Mouse (Mus musculus) midbrain, embryonic 15.5 days (tissue): Measurements from ENCODE around the gene Tspo2. TPM values are rescaled to one million over a fixed set of nuclear protein-coding genes. Genes with fewer than 3 reads are reported as not detected.

ENCODE experiments used
- ATAC-seq: fragments of 200-750 bp; cut with Nextera tagmentation; replicated peaks from 2 replicates; pipeline ENCODE4 v1.8.0; 2017; ENCODE audit warnings: moderate TSS enrichment
- H3K27ac ChIP-seq: fragments of 300-500 bp; sonication (generic); 2 replicates; pipeline ENCODE4 v1.5.1; 2015; ENCODE audit warnings: mild to moderate bottlenecking, inconsistent platforms
- H3K27me3 ChIP-seq: fragments of 300-500 bp; sonication (generic); replicated peaks from 2 replicates; pipeline ENCODE4 v1.6.1; 2015; ENCODE audit warnings: inconsistent platforms
- H3K36me3 ChIP-seq: fragments of 300-500 bp; sonication (generic); replicated peaks from 2 replicates; pipeline ENCODE4 v1.6.1; 2015; ENCODE audit warnings: inconsistent platforms
- H3K4me1 ChIP-seq: fragments of 300-500 bp; sonication (generic); 2 replicates; pipeline ENCODE4 v1.6.1; 2015; ENCODE audit warnings: inconsistent platforms
- H3K4me2 ChIP-seq: fragments of 300-500 bp; sonication (generic); 2 replicates; pipeline ENCODE4 v1.6.1; 2015; ENCODE audit warnings: inconsistent platforms, mild to moderate bottlenecking, moderate library complexity
- H3K4me3 ChIP-seq: fragments of 300-500 bp; sonication (generic); 2 replicates; pipeline ENCODE4 v1.5.1; 2015; ENCODE audit warnings: mild to moderate bottlenecking, inconsistent platforms
- H3K9ac ChIP-seq: fragments of 300-500 bp; sonication (generic); 2 replicates; pipeline ENCODE4 v1.6.1; 2015; ENCODE audit warnings: mild to moderate bottlenecking, inconsistent platforms
- H3K9me3 ChIP-seq: fragments of 300-500 bp; sonication (generic); 2 replicates; pipeline ENCODE4 v1.6.1; 2016; ENCODE audit warnings: inconsistent platforms
- WGBS: fragments of 180-500 bp; shearing (Covaris S2); methylation state at CpG from one replicate; pipeline ENCODE4 v1.1.7; 2015; ENCODE audit warnings: mixed read lengths; 5-methylcytosine and 5-hydroxymethylcytosine counted together
- polyA plus RNA-seq: library from polyadenylated mRNA; unstranded; fragments of >200 nt; fragmentation: Nextera tagmentation; extraction: Ambion mirVana; gene quantifications from 2 replicates; pipeline ENCODE4 v1.2.1, GENCODE M21; 2015

Tspo2 gene
- polyA plus RNA-seq, 1 experiment from 2014 or later: 1.7 TPM

DNA sequence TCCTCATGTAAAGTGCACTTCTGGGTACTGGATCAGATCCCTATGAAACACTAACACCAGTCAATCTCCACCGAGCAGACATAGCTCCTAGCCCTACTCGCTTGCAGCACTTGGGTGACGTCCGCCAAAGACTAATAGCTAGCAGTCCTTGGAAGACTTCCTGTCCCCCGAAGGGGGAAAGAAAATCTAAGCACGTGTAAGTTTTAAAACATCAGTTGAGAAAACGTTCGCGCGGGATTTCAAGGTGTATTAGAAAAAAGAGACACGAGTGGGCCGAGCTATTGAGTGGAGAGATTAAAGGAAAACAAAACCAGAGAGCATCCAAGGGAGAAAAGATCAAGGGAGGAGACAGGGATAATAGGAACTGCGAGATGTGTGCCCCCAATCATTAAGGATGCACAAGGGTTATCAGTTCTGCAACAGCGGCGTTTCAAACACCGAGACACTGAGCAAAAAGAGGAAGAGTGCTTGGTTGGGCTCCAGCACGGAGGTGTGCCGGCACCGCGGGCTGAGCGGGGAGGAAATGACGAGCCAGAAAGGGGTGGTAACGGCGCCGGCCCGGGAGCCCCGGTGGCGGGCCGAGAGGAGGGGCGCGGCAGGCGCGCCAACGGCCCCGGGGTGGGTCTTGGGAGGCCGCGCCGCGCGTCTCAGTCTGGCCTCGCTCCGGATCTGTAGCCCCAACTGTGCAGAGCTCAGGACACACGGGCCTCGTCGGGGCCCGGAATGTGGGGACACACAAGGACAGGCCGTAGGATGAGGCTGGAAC is 42.6 kb downstream of the Tspo2 start:
- H3K27me3 ChIP-seq: no peaks in the 10 kb centered on the region
- H3K36me3 ChIP-seq: no peaks in the 10 kb centered on the region
- peak overlapping the region; percentile 65 for H3K4me2 ChIP-seq
- no peaks in the 10 kb centered on the region for H3K9me3 ChIP-seq
- peak; percentile 48 for ATAC-seq
- WGBS: under 1% methylated on average over 47 of the region's 47 CpGs
- peak overlapping the region; percentile 97 for H3K9ac ChIP-seq
- H3K4me1 ChIP-seq: peaks cover 34% of the 10 kb centered on the region
- peak overlapping the region; percentile 99 for H3K27ac ChIP-seq
- peak overlapping the region; percentile 84 for H3K4me3 ChIP-seq

DNA sequence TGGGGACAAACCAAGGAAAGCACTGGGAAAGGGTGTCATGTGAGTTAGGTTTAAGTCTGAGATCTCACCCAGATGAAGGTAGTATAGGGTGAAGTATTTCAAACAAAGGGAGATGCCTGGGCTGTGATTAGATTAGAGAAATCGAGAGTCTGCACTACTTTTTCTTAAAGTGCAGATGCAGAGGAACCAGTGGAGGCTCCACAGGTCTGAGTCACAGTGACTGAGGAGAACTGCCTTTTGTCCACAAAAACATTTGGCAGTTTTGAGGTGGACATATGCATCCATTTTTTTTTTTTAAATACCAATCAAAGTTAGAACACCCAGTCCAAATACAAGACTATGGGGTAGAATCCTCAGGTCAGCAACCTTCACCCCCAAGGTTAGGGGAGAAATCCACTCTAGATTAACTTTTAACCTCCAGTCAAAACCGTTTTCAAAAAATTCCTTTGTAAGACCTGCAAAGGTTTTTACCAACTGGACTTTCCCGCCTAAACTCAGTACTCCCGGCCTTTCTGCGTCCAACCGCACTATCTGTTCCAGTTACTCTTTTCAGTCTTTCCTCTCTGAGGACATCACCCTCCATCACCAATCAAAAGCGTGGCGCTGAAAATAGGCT is 43.3 kb downstream of the Tspo2 start:
- 8% methylated on average over 8 of the region's 8 CpGs for WGBS
- H3K4me2 ChIP-seq: peak overlapping the region; percentile 65
- no peak for ATAC-seq
- no peaks in the 10 kb centered on the region for H3K36me3 ChIP-seq
- peak overlapping the region; percentile 97 for H3K9ac ChIP-seq
- no peaks in the 10 kb centered on the region for H3K9me3 ChIP-seq
- H3K4me1 ChIP-seq: peaks cover 34% of the 10 kb centered on the region
- peak overlapping the region; percentile 84 for H3K4me3 ChIP-seq
- H3K27me3 ChIP-seq: no peaks in the 10 kb centered on the region
- H3K27ac ChIP-seq: peak overlapping the region; percentile 99

DNA sequence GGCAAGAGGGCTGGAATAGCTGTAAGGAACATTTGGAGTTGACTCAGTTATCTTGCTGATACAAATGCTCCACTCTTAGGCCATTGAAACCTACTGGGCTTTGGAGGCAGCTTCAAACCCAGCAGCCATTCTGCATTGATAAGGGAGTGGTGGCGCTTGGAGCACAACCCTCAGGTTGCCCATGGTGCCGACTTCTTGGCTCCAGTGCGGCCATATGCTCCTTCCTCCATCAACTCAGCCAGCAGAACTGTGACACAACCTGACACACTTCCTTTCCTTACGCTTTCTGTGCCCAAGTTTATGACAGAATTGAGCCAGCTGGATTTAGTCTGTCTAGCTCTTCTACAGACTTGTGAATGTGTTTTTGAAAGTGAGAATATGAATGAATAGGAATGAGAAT is 44.2 kb downstream of the Tspo2 start:
- Histone ChIP-seq H3K4me1 (peaks cover 32% of the 10 kb centered on the region), H3K4me2 (0 out of 2 replicates have a peak overlapping the region, but pooled peaks have one; percentile 65), H3K36me3 (no peaks in the 10 kb centered on the region), H3K4me3 (no peak overlapping the region), H3K27me3 (no peaks in the 10 kb centered on the region), H3K9ac (no peak overlapping the region), H3K9me3 (no peaks in the 10 kb centered on the region), H3K27ac (no peak overlapping the region)
- WGBS: 88% methylated on average over 4 of the region's 4 CpGs
- ATAC-seq: no peak

DNA sequence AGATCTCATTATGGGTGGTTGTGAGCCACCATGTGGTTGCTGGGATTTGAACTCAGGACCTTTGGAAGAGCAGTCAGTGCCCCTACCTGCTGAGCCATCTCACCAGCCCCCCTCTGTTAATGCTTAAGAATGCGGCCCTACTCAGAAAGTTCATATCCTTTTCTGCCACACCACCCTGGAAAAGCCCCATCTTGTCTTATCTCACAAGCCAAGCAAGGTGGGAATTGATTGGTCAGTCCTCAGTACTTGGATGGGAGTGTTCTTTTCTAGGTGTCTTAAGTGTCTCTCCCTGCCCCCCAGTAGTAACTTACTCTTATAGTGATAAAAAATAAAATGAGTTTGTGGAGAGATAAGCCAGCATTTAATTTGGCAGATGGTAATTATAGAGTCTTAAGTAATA is 46.6 kb downstream of the Tspo2 start:
- no peak for ATAC-seq
- Histone ChIP-seq H3K27me3 (no peaks in the 10 kb centered on the region), H3K4me2 (no peak overlapping the region), H3K4me3 (no peak overlapping the region), H3K9ac (no peak overlapping the region), H3K4me1 (peaks cover 15% of the 10 kb centered on the region), H3K27ac (no peak overlapping the region), H3K36me3 (no peaks in the 10 kb centered on the region), H3K9me3 (no peaks in the 10 kb centered on the region)
- 92% methylated on average over 1 of the region's 1 CpGs for WGBS

DNA sequence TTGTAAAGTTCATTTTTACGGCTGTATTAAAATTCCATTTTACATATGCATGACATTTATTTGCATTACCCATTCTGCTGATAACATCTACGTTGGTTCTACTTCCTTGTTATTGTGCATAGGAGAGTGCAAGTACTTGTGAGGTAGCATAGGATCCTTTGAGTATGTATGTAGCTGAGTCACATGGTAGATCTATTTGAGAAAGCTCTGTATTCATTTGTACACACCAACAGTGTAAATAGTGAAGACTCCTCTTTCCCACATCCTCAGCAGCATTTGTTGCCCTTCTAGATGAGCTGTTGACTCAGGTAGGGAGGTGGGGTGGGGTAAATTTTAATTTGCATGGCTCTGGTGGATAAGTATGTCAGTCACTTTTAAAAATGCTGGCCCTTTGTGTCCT is 47.5 kb downstream of the Tspo2 start:
- WGBS: 94% methylated on average over 2 of the region's 2 CpGs
- ATAC-seq: no peak
- peaks cover 15% of the 10 kb centered on the region for H3K4me1 ChIP-seq
- H3K9me3 ChIP-seq: no peaks in the 10 kb centered on the region
- no peak overlapping the region for H3K4me2 ChIP-seq
- H3K27ac ChIP-seq: no peak overlapping the region
- no peak overlapping the region for H3K4me3 ChIP-seq
- H3K27me3 ChIP-seq: no peaks in the 10 kb centered on the region
- no peak overlapping the region for H3K9ac ChIP-seq
- peaks cover 4% of the 10 kb centered on the region; the same call in 1 of the 2 replicates for H3K36me3 ChIP-seq

DNA sequence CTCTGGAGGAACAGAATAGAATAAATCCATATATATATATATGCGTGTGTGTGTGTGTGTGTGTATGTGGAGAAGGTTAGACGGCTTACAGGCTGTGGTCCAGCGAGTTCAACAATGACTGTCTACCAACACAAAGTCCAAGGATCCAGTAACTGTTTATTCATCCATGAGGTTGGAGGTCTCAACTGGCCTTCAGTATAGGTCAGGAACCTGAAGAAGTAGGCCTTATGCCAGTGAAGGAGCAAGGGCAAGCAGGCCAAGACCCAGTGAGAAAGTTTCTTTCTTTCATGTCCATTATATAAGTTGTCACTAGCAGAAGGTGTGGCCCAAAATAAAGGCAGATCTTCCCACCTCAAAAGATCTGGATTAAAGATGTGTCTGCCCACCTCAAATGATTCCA is 48.6 kb downstream of the Tspo2 start:
- Histone ChIP-seq H3K36me3 (peaks cover 7% of the 10 kb centered on the region; the same call in 1 of the 2 replicates), H3K4me3 (no peak overlapping the region), H3K9ac (no peak overlapping the region), H3K4me1 (peaks cover 9% of the 10 kb centered on the region), H3K27ac (no peak overlapping the region), H3K9me3 (no peaks in the 10 kb centered on the region), H3K27me3 (no peaks in the 10 kb centered on the region), H3K4me2 (no peak overlapping the region)
- WGBS: 95% methylated on average over 3 of the region's 3 CpGs
- no peak for ATAC-seq

DNA sequence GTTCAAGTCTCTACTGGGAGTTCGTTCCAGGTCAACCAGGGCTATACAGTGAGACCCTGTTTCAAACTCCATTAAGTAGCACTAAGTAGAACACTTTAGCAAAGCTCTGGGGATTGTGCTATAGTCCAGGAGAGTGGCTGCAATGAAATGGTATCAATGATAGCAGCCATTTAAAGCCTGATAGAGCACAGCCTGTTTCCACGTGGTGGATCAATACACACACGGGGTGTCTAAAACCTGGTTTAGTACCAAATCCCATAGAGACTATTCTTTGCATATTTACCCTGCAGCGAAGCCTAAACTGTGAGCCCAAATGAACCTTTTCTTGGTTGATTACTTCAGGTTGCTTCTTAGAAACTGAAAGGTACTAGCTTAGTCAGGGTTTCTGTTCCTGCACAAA is 49.6 kb downstream of the Tspo2 start:
- H3K4me1 ChIP-seq: no peaks in the 10 kb centered on the region
- no peak overlapping the region for H3K9ac ChIP-seq
- H3K4me3 ChIP-seq: no peak overlapping the region
- ATAC-seq: no peak
- H3K4me2 ChIP-seq: no peak overlapping the region
- no peaks in the 10 kb centered on the region for H3K9me3 ChIP-seq
- H3K27me3 ChIP-seq: no peaks in the 10 kb centered on the region
- peaks cover 9% of the 10 kb centered on the region; the same call in 1 of the 2 replicates for H3K36me3 ChIP-seq
- 82% methylated on average over 4 of the region's 4 CpGs for WGBS
- H3K27ac ChIP-seq: no peak overlapping the region

Other genes with a start within 250 kb of the Tspo2 start
- not detected in 2 replicates for gene Trem1, start 218.8 kb downstream of the Tspo2 start, polyA plus RNA-seq
- gene Trem3, start 203.7 kb downstream of the Tspo2 start, polyA plus RNA-seq: not detected in 2 replicates
- not detected in 2 replicates for gene Treml4, start 187.2 kb downstream of the Tspo2 start, polyA plus RNA-seq
- 0.08 TPM in 1 of 2 replicates, not detected in the other for gene Treml2, start 152.0 kb downstream of the Tspo2 start, polyA plus RNA-seq
- 0.09 and 0.22 TPM in 2 replicates for gene B430306N03Rik, start 135.4 kb downstream of the Tspo2 start, polyA plus RNA-seq
- gene Trem2, start 105.1 kb downstream of the Tspo2 start, polyA plus RNA-seq: 3.9 and 4.2 TPM in 2 replicates
- gene Treml1, start 91.6 kb downstream of the Tspo2 start, polyA plus RNA-seq: 0.41 TPM in 2 replicates
- gene Nfya, start 41.6 kb downstream of the Tspo2 start, polyA plus RNA-seq: 12.2 and 12.3 TPM in 2 replicates
- 38.3 and 41.3 TPM in 2 replicates for gene Oard1, start 41.5 kb downstream of the Tspo2 start, polyA plus RNA-seq
- gene Apobec2, start 18.6 kb downstream of the Tspo2 start, polyA plus RNA-seq: 0.31 and 0.55 TPM in 2 replicates
- gene Unc5cl, start 3.4 kb upstream of the Tspo2 start, polyA plus RNA-seq: 0.22 and 0.23 TPM in 2 replicates